Mouse (Mus musculus) mouse embryonic stem cell (cell line): Measurements from ENCODE around the gene Slc29a4.

Experiments used
- in situ Hi-C, 2 experiments: fragments of 300-500 bp; cut with MboI; formaldehyde crosslinking; loops; 1 replicate in 1 of 2; 3 replicates in 1 of 2; pipeline ENCODE4 v1.14.3; 2019 to 2020; ENCODE audit warnings: low sequenced_read_pairs in 2 of 2, low pct_unique_long_range_greater_than_20kb in 1 of 2, mixed read lengths in 1 of 2; ENCODE audit not compliant: unreplicated experiment in 1 of 2

Gene Slc29a4

DNA sequence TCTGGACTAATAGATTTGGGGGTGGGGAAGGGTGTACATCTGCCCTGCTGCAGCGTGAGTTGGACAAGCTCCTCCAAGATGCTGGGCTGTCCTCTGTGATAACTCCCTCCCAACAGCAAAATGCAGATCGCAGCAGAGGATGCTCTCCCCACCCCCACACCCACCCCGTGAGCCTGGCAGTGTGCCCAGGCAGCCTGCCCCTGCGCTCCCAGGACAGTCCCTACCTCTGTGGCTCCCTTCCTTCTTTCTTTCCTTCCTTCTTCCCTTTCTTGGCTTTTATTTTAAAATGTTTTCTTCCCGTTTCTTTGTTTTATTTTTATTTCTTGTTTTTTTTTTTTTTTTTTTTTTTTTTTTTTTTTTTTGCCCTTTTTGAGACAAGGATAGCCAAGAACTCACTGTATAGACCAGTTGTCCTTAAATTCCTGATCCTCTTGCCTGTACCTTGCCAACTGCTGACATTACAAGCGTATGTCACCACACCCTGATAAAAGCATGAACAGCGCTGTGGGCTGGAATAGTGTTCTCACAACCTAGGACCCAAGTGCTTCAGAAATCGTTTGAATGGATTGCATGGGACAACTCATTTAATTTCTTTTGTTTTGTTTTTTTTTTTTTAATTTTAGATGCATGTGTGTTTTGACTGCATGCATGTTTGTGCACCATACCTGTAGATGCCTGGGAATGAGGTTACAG is 1.6 kb downstream of the Slc29a4 start:
- in situ Hi-C loops: no loop called here

DNA sequence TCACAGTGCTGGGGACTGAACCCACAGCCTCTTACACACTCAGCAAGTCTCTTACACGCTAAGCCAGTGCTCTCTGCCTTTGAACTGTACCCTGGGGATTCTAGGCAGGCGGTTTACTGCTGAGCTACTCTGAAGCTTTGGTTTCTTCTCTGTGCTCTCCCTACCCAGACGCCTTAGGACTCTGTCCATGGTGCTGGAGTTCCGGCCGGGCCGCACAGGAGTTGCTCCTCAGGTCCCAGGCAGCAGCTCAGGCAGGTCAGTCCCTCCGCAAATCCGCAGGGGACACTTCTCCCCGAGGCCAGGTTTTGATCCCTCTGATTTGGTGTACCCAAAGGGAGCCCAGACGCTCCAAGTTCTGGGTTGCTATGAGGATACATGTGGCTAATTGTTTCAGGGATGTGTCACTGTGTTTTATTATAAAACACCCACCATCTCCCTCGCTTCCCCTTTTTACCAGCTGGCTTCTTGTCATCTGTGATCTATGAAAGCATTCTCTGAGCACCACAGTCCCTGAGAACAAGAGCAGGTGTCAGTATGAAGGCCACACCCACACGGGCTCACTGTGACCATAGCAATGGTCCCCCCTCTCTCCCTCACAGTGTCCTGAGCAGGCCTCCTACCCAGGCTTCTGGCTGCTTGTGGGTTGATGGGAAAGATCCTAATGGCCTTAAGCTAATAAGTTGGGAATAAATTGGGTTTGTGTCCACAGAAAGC is 2.5 kb downstream of the Slc29a4 start:
- in situ Hi-C loops: no loop called here

DNA sequence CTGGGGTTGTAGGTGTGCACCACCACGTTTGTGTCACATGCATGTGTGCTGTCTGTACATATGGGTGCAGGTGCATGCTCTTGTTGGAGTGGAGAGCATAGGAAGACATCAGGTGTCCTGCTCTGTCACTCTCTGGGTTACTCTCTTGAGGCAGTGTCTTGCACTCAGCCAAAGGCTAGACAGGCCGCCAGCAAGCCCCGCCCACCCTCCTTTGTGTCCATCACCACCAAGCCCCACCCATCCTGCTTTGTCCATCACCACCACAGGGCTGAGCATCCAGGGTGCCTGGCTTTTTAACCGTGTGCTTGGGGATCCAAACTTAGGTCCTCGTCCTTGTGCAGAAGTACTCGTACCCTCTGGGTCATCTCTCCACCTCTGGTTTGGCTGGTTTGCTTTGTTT is 3.9 kb downstream of the Slc29a4 start:
- in situ Hi-C loops: no loop called here

GRCm38 (mm10) chr5:142696865-142697264 is 4.6 kb downstream of the Slc29a4 start:
- in situ Hi-C loops: no loop called here

GRCm38 (mm10) chr5:142697742-142698141 is 5.4 kb downstream of the Slc29a4 start:
- in situ Hi-C loops: no loop called here

DNA sequence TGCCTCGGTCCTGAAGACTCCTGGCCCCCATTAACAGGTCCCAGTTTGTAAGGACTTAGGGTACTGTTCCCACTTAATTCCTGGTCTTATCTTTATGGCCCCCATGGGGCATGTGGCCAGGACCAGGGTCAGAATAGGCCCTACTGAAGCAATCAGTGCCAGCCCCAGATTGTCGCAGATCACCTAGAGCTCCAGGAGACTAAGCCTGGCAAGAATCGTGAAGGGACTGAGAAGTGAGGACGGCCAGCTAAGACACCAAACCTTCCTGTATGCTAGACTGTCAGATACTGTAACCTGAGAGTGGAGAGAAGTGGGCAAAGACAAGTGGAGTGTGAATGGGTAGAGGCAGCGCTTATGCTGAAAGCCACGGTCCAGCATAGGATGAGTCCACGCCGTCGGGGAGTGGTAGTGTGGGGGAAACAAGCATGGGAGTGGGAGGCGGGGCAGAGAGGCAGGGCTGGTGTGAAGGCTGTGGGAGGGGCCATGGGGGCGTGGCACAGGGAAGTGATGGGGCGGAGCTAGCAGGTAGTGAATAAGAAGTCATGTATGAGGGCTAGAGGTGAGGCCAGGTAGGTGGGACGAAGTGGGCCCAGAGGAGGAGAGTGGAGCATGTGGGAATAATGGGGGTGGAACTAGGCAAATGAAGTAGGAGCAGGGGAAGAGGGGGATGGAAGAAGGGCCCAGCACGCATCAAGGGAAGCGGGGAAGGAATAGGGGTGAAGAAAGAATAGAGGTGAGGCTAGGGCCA is 8.7 kb downstream of the Slc29a4 start:
- in situ Hi-C loops: no loop called here

GRCm38 (mm10) chr5:142701651-142702510 is 9.6 kb downstream of the Slc29a4 start:
- in situ Hi-C loops: no loop called here

DNA sequence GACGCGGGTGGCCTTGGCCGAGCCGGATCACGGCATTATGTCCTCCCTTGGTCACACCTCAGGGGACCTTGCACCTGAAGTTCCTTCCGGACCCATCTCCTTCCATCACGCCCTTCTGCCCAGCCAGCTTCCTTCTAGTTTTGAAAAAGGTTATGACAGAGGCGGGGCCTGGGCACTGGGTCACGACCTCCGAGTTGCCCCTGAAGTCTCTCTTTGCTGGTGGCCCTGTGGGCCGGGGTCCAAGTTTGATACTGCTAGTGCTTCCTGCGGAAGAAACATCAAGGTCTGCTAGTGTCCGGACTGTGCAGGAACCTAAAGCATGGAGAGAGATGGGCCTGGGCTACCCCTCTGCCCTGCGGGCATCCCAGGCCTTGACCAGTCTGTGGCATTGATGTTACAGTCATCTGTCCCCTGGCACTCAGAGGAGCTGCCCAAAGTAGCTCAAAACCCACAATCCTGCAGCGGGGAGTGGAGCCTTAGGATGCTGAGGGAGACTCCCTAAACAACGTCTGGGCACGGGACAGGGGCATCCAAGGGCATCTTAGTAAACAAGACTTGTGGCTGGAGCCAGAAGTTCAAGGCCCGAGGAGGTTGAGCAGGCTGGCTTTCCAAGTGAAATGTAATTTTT is 10.3 kb downstream of the Slc29a4 start:
- in situ Hi-C loops: no loop called here

DNA sequence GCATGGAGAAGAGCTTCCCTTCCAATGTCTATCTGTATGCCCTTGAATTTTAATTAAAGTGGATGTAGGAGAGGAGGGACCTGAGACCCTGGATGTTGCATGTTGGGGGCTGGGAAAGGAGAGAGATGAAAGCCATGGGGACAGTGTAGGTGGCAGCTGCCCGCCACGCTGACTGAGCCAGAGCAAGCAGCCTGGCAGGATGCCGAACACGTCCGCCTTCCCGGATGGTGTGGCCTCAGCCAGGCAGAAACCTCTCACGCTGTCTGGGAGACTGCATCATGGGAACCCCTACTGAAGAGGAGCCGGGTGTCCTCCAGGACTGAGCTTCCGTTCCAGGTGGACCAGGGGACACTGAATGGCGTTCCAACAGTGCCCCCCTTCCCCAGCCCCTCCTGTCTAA is 11.3 kb downstream of the Slc29a4 start:
- in situ Hi-C loops: no loop called here

- in situ Hi-C loops: no loop called here
Measured at GRCm38 (mm10) chr5:142707709-142708108, 15.4 kb downstream of the Slc29a4 start.

GRCm38 (mm10) chr5:142709436-142709835 is 17.1 kb downstream of the Slc29a4 start:
- in situ Hi-C loops: no loop called here

- in situ Hi-C loops: loop anchor here in 1 of 2 experiments (5.0 to 10.0 kb wide), 4 partner anchors 40 to 228 kb away; no protein-coding TSS in a partner anchor
Measured at GRCm38 (mm10) chr5:142712373-142712772, 20.1 kb downstream of the Slc29a4 start.

- in situ Hi-C loops: loop anchor here in 1 of 2 experiments (5.0 to 10.0 kb wide), 4 partner anchors 42 to 229 kb away; no protein-coding TSS in a partner anchor
Measured at GRCm38 (mm10) chr5:142713966-142714365, 21.7 kb downstream of the Slc29a4 start.

DNA sequence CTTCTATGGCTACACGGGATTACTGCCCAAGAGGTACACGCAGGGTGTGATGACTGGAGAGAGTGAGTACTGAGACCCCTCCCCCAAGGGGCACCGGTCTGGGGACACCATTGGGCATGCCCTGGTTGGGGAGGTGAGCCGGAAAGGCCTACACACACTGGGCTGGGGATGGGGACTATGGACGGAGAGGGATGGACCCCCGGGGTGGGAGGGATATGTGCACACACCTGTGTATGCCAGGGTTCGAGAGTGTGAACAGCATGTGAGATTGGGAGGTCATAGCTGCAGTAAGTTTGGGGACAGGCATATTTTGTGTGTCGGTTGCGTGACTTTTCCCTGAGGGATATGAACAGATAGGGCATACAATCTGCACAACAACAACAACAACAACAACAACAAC is 22.7 kb downstream of the Slc29a4 start:
- in situ Hi-C loops: loop anchor here in 1 of 2 experiments (10.0 kb wide), 3 partner anchors 140 to 230 kb away; no protein-coding TSS in a partner anchor

DNA sequence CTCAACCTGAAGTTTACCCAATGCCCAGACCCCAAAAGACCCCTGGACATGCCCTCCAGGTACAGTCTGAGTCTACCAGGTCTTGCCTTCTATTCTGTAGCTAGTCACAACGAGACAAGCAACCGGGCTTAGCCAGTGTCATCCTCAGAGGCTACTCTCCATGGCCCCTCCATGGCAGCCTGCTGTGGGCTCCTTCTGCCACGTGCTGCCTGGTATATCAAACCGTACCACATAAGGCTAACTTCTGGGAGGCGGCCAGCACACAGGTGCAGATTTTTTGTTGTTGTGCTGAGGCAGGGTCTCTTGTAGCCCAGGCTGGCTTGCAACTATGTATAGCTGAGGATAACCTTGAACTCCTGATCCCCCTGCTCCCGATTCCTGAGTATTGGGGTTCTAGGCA is 23.7 kb downstream of the Slc29a4 start:
- in situ Hi-C loops: loop anchor here in 1 of 2 experiments (10.0 kb wide), 3 partner anchors 139 to 231 kb away; no protein-coding TSS in a partner anchor

- in situ Hi-C loops: loop anchor here in 1 of 2 experiments (10.0 kb wide), 3 partner anchors 137 to 233 kb away; no protein-coding TSS in a partner anchor
Measured at GRCm38 (mm10) chr5:142718037-142718436, 25.7 kb downstream of the Slc29a4 start.

- in situ Hi-C loops: loop anchor here in 1 of 2 experiments (10.0 kb wide), 3 partner anchors 136 to 234 kb away; no protein-coding TSS in a partner anchor
Measured at GRCm38 (mm10) chr5:142718486-142718885, 26.2 kb downstream of the Slc29a4 start.
